Mouse (Mus musculus) forebrain, embryonic 16.5 days (tissue): ENCODE data around the gene Zzz3. TPM values are rescaled to one million over a fixed set of nuclear protein-coding genes. Genes with fewer than 3 reads are reported as not detected.

Source experiments
- ATAC-seq: fragments of 200-750 bp; cut with Nextera tagmentation; 2 replicates; pipeline ENCODE4 v1.8.0; 2017; ENCODE audit warnings: mild to moderate bottlenecking, moderate library complexity
- H3K27ac ChIP-seq: fragments of 300-500 bp; sonication (generic); 2 replicates; pipeline ENCODE4 v1.5.1; 2014; ENCODE audit warnings: low read length, control low read depth
- H3K27me3 ChIP-seq: fragments of 300-500 bp; sonication (generic); replicated peaks from 2 replicates; pipeline ENCODE4 v1.6.1; 2014; ENCODE audit warnings: low read length; ENCODE audit not compliant: control insufficient read depth, insufficient read depth
- H3K36me3 ChIP-seq: fragments of 300-500 bp; sonication (generic); 2 replicates; pipeline ENCODE4 v1.6.1; 2014; ENCODE audit not compliant: control insufficient read depth, insufficient read depth
- H3K4me1 ChIP-seq: fragments of 300-500 bp; sonication (generic); replicated peaks from 2 replicates; pipeline ENCODE4 v1.6.1; 2014; ENCODE audit warnings: low read length; ENCODE audit not compliant: control insufficient read depth, insufficient read depth
- H3K4me2 ChIP-seq: fragments of 300-500 bp; sonication (generic); 2 replicates; pipeline ENCODE4 v1.6.1; 2014; ENCODE audit warnings: mild to moderate bottlenecking, low read length, control low read depth
- H3K4me3 ChIP-seq: fragments of 300-500 bp; sonication (generic); replicated peaks from 2 replicates; pipeline ENCODE4 v1.5.1; 2014; ENCODE audit warnings: mild to moderate bottlenecking, low read length, control low read depth
- H3K9ac ChIP-seq: fragments of 300-500 bp; sonication (generic); replicated peaks from 2 replicates; pipeline ENCODE4 v1.6.1; 2014; ENCODE audit warnings: low read depth, low read length, control low read depth
- H3K9me3 ChIP-seq: fragments of 300-500 bp; sonication (generic); 2 replicates; pipeline ENCODE4 v1.6.1; 2016; ENCODE audit warnings: low read length; ENCODE audit not compliant: control insufficient read depth
- WGBS: fragments of 180-500 bp; shearing (Covaris S2); extraction: QIAGEN DNeasy Blood & Tissue Kit; methylation state at CpG from one replicate; pipeline ENCODE4 v1.1.7; 2014; 5-methylcytosine and 5-hydroxymethylcytosine counted together
- polyA plus RNA-seq: library from polyadenylated mRNA; unstranded; fragments of >200 nt; fragmentation: Nextera tagmentation; extraction: Ambion mirVana; gene quantifications from 2 replicates; pipeline ENCODE4 v1.2.1, GENCODE M21; 2015

Zzz3 gene
- polyA plus RNA-seq, 1 experiment from 2014 or later = 32.8 TPM

- Histone ChIP-seq H3K9me3 (no peaks in the 10 kb centered on the region), H3K36me3 (no peaks in the 10 kb centered on the region), H3K9ac (no peak overlapping the region), H3K4me1 (no peaks in the 10 kb centered on the region; the same call in 1 of the 2 replicates), H3K27me3 (no peaks in the 10 kb centered on the region), H3K4me2 (no peak overlapping the region), H3K27ac (no peak overlapping the region), H3K4me3 (no peak overlapping the region)
- WGBS = 72% methylated on average over 10 of the region's 10 CpGs
- ATAC-seq = no peak
Measured at GRCm38 (mm10) chr3:152353434-152354177, 41.7 kb upstream of the Zzz3 start.

GRCm38 (mm10) chr3:152355361-152355760, 39.9 kb upstream of the Zzz3 start:
- Histone ChIP-seq H3K4me1 (no peaks in the 10 kb centered on the region), H3K36me3 (peaks cover 7% of the 10 kb centered on the region), H3K9ac (no peak overlapping the region), H3K4me3 (no peak overlapping the region), H3K4me2 (no peak overlapping the region), H3K27ac (no peak overlapping the region), H3K27me3 (no peaks in the 10 kb centered on the region), H3K9me3 (no peaks in the 10 kb centered on the region)
- ATAC-seq = no peak
- WGBS = 84% methylated on average over 5 of the region's 5 CpGs

- Histone ChIP-seq H3K36me3 (peaks cover 8% of the 10 kb centered on the region), H3K4me3 (no peak overlapping the region), H3K4me1 (no peaks in the 10 kb centered on the region), H3K27me3 (no peaks in the 10 kb centered on the region), H3K4me2 (no peak overlapping the region), H3K9me3 (no peaks in the 10 kb centered on the region), H3K27ac (no peak overlapping the region), H3K9ac (no peak overlapping the region)
- ATAC-seq = no peak
- 90% methylated on average over 9 of the region's 9 CpGs for WGBS
Measured at GRCm38 (mm10) chr3:152356751-152357150, 38.5 kb upstream of the Zzz3 start.

- H3K9ac ChIP-seq = no peak overlapping the region
- H3K4me3 ChIP-seq = no peak overlapping the region
- no peaks in the 10 kb centered on the region for H3K9me3 ChIP-seq
- H3K4me1 ChIP-seq = no peaks in the 10 kb centered on the region
- H3K27me3 ChIP-seq = no peaks in the 10 kb centered on the region
- no peak overlapping the region for H3K4me2 ChIP-seq
- H3K36me3 ChIP-seq = peaks cover 20% of the 10 kb centered on the region
- ATAC-seq = no peak
- no peak overlapping the region for H3K27ac ChIP-seq
- 86% methylated on average over 7 of the region's 7 CpGs for WGBS
Measured at GRCm38 (mm10) chr3:152359151-152359550, 36.1 kb upstream of the Zzz3 start.

GRCm38 (mm10) chr3:152364181-152364580, 31.1 kb upstream of the Zzz3 start:
- no peaks in the 10 kb centered on the region for H3K9me3 ChIP-seq
- 89% methylated on average over 2 of the region's 2 CpGs for WGBS
- ATAC-seq = no peak
- no peaks in the 10 kb centered on the region for H3K27me3 ChIP-seq
- H3K4me2 ChIP-seq = no peak overlapping the region
- no peak overlapping the region for H3K9ac ChIP-seq
- H3K36me3 ChIP-seq = peaks cover 46% of the 10 kb centered on the region
- no peaks in the 10 kb centered on the region for H3K4me1 ChIP-seq
- no peak overlapping the region for H3K4me3 ChIP-seq
- no peak overlapping the region for H3K27ac ChIP-seq

- no peaks in the 10 kb centered on the region for H3K9me3 ChIP-seq
- WGBS = 89% methylated on average over 4 of the region's 4 CpGs
- no peak overlapping the region for H3K4me3 ChIP-seq
- peaks cover 37% of the 10 kb centered on the region for H3K36me3 ChIP-seq
- no peak overlapping the region for H3K27ac ChIP-seq
- H3K27me3 ChIP-seq = no peaks in the 10 kb centered on the region
- no peak overlapping the region for H3K9ac ChIP-seq
- H3K4me1 ChIP-seq = no peaks in the 10 kb centered on the region
- H3K4me2 ChIP-seq = no peak overlapping the region
- ATAC-seq = no peak
Measured at GRCm38 (mm10) chr3:152376063-152376462, 19.2 kb upstream of the Zzz3 start.

GRCm38 (mm10) chr3:152384106-152384505, 11.2 kb upstream of the Zzz3 start:
- Histone ChIP-seq H3K27ac (no peak overlapping the region), H3K4me1 (no peaks in the 10 kb centered on the region), H3K4me2 (no peak overlapping the region), H3K27me3 (no peaks in the 10 kb centered on the region), H3K36me3 (peaks cover 26% of the 10 kb centered on the region), H3K9me3 (no peaks in the 10 kb centered on the region), H3K9ac (no peak overlapping the region), H3K4me3 (no peak overlapping the region)
- WGBS = 72% methylated on average over 11 of the region's 11 CpGs
- no peak for ATAC-seq

GRCm38 (mm10) chr3:152396278-152396987, 1.2 kb downstream of the Zzz3 start:
- peak; percentile 88 for ATAC-seq
- Histone ChIP-seq H3K4me2 (peak overlapping the region; percentile 60), H3K9ac (peak overlapping the region; percentile 90), H3K4me3 (peak overlapping the region; percentile 82), H3K27ac (peak overlapping the region; percentile 99), H3K36me3 (no peaks in the 10 kb centered on the region; the same call in 1 of the 2 replicates), H3K27me3 (no peaks in the 10 kb centered on the region), H3K9me3 (no peaks in the 10 kb centered on the region), H3K4me1 (peaks cover 22% of the 10 kb centered on the region)
- WGBS = under 1% methylated on average over 54 of the region's 102 CpGs

GRCm38 (mm10) chr3:152396988-152397314, 1.7 kb downstream of the Zzz3 start:
- Histone ChIP-seq H3K9me3 (no peaks in the 10 kb centered on the region), H3K36me3 (no peaks in the 10 kb centered on the region; the same call in 1 of the 2 replicates), H3K4me3 (peak overlapping the region; percentile 82), H3K27me3 (no peaks in the 10 kb centered on the region), H3K27ac (peak overlapping the region; percentile 99), H3K4me1 (peaks cover 22% of the 10 kb centered on the region), H3K4me2 (peak overlapping the region; percentile 60), H3K9ac (peak overlapping the region; percentile 90)
- ATAC-seq = no peak
- WGBS = 1% methylated on average over 10 of the region's 10 CpGs
